Mouse (Mus musculus) telencephalon, adult 2 months (tissue): ENCODE measurements around the gene Ikzf2.

ENCODE experiments used
- DNase-seq: peaks from one replicate; pipeline ENCODE4 v3.0.0-alpha.2; 2011; ENCODE audit warnings: low read depth, low spot score

The Ikzf2 gene

DNA sequence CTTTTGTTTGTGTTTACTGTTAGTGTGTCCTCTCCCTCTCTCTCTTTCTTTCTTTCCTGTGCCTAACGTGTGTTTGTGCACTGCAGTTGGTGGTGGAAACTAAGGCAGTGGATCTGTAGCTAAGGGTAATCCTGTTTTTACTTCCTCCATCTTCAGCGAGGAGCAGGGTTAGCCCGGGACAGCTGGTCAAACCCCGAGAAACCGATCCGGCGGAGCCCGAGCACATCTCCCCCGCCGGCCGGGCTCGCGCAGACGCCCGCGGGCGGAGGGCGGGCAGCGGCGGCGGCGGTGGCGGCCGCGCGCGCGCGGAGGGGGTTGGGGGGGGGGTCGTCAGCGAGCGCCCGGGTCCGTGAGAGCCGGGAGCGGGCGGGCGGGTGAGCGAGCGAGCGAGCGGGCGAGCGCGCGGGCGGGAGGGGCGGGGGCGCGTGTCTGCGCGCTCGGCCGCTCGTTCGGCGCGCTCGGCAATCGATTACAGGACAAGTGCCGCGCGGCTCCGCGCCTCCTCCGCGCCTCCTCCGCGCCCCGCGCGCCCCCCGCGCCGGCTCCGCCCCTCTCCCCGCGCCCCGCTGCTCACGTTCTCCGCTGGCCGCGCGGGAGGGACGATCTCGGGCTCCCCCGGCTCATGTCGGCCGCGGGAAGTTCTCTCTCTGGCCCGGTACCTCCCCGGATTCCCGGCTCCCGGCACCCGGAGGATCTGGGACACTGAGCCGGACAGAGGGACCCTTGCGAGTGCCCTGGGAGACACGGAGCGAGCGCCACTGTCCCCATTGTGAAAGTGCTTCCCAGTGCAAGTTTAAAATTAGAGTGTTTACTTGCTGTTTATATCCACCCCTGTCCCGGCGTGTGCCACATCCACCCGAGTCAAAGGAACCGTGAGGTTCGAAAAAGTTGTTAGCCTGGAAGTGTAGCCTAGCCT lies at the start of gene Ikzf2:
Gene Ikzf2, minus strand, starts transcription at position 170 of the 916 bp plus-strand sequence.
- DNase-seq = peak; percentile 59

DNA sequence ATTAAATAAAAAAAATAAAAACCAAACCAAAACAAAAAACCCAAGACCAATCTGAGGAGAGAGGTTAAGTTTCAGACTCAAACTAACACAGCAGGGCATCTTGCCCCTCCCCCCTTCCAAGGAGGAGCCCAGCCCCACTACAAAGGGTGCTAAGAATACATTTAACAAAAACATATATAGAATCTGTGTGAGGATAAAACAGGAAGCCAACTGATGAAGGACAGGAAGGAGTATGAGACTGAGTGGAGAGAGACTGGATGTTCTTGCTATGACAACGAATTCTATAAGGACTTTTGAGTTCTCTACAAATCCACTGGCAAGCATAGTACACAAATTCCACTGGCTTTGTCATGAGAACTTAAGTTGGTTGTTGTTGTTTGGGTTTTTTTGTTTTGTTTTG lies 42.7 kb upstream of the Ikzf2 start:
- no peak for DNase-seq

DNA sequence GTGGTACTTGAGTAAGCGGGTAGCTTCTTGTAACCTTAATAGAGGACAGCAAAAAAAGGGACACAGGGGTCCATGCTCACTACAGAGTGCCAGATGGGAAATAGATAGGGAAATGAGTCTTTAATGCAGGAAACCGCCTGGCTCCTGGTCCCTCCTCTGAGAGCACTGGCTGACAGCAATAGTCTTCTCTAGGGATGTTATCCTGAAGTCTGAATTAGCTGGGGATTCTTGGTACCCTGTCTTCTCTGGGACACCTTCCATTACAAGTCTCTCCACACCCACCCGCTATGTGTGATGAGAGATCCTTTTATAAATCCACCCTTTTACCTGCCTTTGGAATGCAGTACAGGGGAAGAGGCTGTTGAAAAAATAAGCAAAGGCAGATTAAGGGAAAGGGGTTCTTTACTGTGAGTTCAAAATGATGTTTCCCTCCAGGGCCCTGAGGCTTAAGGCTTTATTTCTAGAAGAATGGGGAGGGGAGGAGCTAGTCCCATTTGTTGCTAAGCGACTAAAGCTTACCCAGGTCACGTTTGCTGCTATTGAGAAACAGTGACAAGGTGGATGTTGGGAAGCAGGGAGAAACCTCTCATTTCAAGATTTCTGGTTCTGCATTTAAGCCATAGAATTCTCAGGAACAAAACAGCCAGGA lies 42.1 kb upstream of the Ikzf2 start:
- DNase-seq = no peak

DNA sequence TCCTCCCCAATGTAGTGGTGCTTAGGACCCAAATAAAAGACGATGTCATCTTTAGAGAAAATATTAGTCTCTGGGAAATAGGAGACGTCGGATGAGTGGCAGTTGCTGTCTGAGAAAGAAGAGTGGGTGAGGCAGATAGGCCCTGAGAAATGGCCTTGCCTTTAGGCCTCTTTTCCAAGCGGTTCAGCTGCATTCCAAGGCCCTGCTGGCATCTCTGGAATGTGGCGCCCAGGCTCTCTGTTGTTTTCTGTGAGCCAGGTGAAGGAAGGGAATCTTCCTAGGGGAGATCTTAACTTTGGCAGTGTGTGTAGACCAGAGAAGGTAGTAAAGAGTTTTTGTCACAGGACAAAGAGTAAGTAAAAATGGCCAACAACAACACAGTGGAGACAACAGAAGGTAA lies 40.9 kb upstream of the Ikzf2 start:
- no peak for DNase-seq

DNA sequence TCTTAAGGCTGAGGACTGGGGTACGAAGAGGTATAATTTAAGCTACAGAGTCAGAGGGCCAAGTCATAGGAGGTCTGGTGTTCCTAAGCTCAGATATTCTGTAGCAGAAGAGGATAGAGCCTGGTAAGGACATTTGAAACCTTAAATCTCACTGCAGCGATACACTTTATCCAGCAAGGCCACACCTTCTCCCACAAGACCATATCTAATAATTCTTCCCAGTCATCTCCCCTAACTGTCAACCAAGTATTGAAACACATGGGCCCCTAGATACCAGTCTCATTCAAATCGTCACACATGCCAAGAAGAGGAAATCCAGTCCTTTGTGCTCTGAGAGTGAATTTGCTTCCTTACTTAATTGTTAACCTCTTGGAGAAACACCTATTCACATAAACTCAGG lies 30.1 kb upstream of the Ikzf2 start:
- no peak for DNase-seq

DNA sequence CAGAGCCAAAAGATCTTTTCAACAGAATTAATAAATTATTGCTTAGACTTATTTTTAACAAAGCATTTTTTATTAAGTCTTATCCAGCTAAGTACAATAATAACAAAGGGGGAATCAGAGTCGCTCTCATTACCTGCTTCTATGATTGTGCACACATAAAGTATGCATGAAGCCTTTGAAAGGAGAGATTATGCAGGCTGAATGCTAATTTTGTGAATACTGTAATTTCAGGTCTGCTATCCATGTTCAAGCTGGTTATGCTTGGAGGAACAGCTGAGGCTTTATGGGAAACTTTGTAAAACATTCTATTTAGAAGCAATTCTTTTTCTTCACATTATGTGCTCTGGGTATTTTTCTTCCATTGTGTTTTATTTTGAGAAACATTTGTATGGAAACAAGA lies 21.5 kb upstream of the Ikzf2 start:
- no peak for DNase-seq

DNA sequence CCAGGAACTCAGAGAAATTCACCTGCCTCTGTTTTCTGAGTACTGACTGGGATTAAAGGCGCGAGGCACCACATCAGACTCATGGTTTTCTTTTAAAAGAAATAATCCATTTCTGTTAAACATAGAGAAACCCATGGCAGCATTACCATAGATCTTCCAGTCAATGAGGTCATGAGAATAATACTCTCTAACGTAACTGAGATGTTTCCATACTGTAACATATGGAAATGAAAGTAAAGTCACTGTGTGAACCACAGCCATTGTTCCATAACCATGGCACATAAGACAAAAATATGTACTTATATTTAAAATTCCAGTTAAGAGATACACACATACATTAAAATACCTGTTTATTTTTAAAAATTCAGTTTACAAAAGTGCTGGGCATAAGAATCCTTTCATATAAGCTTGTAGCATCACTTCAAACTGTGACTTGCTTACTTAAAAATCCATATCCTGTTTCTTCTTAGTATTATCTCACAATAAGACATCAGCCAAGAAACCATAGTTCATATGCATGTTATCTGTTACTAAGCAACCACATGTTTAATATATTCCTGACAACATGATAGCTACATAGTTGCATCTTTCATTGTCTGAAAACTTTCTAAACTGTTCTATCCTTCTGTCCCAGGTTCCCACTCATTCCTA lies 16.6 kb upstream of the Ikzf2 start:
- DNase-seq = no peak

DNA sequence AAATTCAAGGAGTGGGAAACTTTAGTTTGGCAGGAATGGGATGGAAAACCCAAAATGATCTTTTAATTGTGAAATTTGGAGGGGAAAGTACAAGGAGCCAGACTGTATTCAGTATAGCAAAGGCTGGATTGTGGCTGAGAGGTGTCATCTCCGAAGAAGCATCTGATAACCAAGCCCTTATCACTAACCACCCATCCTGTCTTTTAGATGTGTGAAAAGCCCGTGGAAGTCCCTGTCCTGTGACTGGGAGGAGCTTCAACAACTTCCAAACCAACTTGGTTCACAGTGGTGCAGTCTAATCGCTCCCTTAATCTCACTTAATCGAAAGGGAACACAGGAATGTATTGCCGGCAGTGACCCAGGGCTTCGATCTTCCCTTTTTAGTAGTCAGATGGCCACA lies 4.9 kb upstream of the Ikzf2 start:
- no peak for DNase-seq

DNA sequence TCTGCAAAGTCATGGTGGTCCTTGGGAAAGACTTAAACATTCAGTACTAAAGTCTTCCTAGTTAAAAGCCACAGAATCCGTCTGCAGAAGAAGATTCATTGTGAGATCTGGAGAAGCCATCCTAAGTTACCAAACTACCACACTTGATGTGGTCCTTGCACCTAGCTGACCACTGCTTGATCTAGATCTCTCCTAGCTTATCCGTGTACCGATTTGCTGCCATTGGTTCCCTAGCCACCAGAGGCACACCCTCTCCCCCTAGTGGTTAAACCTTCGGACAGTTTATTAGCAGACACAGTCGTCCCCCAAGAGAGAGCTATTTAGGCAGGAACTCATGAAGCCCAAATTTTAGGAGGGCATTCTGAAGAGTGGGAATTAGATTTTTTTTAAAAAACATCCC lies 1.9 kb upstream of the Ikzf2 start:
- DNase-seq = peak; percentile 32

DNA sequence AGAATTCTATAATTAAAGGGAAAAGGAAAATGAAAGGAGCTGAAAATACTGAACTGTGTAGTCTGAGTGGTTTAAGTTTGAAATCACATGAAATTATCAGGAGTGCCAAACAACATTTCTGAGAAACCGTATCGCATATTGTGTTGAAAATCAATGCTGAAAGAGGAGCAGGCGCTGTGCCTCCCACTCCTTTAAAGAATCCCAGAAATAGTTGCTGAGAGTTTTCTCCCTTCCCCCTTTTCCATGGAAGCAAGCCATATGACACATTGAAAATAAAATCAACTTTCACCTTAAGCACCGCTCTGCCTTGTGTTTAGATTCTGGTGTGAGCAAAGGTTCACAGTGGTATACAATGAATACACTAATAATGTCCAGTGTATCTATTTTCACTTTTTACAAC lies 1.1 kb upstream of the Ikzf2 start:
- DNase-seq = no peak

DNA sequence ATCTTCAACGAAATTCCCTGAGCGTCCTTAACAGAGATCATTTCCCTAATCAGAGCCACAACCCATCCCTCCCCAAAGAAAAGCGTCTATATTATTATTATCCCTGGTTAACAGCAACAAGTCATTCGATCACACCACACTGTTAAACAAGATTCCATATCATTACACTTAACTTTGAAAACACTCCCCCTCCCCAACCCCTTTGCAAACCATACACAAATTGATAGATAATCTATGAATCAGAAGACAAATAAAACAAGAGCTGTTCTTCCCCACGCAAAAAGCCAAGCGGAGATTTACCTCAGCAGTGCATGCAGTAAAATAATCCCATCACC lies 337 bp downstream of the Ikzf2 start:
- no peak for DNase-seq

DNA sequence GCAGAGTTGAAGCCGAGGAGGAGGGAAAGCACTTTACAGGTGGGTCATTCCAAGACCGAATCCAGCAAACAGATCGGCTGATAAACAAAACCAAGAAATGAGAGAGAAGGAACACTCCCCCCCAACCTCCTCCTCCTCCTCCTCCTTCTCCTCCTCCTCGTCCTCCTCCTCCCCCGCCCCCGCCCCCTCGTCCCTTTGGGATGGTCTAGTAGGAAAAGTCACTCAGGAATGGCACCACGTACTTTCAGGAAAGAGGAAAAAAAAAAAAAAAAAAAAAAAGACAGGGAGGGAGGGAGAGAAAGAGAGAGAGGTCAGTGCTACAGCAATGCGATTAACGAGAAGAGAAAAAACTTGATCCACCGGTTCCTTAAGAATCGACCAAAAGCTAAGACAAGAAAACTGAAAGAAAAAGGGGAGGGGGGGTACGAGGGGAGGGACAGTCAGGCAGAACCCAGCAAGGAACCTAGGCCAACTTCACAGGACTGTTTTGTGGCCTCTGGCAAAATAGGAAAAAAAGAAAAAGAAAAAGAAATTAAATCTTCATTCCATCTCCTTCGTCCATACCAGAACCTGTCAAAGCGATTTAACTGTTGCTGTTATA lies 1.1 kb downstream of the Ikzf2 start:
- DNase-seq = no peak

DNA sequence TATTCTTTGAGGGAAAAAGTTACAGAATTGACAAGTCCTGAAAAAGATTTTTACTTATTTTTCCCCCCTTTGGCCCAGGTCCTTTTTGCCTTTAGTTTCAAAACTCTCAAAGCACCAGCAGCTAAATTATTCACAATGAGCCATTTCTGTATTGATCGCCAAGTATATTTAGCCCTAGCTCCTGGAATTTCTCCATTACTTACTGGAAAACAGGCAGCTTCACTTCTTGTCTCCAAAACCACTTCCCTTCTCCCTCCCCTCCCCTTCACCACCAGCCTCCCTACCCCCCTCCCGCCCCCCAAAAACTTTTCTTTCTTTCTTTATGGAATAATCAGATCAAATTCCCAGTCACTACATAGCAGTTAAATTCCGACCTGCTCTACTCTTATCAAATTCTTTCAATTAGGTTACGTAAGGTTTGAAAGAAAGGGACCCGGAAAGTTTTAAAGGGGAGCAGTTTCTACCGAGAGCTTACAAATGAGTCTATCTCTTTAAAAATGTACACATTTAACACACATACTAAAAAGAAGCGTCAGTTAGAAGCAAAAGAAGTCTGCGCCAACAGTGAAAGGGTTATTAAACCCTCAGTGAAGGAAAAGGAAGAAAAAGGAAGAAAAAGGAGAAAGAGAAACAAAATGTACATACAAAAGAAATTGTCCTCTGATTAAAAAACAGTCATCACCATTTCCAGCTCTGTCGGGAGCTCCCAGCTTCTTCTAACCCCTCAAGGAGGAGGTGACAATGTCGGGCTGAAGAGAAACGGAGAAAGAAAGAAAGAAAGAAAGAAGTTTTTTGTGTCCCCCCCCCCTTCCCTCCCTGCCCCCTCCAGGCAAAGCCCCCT lies 1.8 kb downstream of the Ikzf2 start:
- no peak for DNase-seq

DNA sequence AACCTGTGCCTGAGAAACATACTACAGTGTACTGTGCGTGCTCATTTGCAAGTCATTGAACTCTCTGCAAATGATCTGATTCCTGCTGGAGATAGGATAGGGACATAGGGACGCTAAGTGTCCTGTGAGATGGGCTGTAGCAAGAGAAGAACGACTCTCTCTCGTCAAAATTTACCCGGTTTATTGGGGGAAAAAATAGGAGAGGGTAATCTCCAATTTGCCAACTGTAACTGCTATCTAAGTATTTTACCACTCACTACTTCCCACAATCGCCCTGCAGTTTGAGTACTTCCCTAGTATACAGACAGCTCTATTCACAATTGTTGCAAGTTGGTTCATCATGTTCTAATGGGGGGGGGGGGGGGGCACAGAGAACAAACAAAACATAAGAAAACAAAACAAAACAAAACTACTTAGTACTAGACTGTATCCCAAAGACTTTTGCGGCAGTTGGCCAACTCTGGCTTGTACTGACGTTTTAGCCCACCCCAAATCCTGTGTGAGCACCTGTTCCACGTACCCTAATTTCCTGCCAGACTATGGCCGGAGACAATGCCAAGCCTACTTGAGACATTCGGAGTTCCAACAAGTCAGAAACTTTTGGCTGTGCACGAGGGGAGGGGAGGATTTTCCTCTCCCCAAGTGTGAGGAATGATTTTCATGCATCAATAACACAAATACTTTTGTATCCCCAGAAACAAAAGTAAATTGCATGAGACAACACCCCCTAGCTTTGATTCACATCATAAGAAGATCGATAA lies 2.6 kb downstream of the Ikzf2 start:
- no peak for DNase-seq

DNA sequence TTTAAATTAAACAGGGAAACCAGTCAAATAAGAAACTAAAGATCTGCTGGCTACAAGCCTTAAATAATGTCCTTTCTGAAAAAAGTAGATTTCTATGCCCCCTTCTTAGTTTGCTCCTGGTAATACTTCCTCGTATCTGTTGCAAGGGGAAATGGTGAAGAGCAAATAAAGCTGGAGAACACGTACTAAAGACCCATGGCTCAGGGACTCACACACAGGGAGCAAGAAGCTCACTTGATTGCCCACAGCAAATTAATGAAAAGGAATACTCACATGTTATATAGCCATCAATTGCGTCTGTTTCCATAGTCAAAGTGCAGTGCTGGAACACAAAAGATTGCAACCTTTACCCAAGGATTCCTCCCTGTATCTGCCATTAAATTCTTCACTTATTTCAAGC lies 3.2 kb downstream of the Ikzf2 start:
- no peak for DNase-seq

DNA sequence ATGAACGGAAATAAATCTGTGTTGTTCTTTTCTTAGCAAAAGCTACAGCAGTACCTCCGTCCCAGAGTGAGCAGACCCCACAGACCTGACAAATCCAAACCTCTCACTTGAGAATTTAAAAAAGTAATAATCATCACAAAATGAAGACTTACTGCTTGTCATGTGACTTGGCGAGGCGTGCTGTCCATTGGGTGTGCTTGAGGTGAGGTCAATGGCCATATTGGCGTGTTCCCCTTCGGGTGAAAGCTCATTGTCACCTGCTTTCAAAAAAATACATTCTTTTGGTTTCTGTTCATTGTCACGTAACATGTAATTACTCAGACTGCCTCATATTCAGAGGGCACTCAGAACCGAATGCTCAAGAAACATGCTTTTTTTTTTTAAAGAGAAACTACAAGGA lies 4.0 kb downstream of the Ikzf2 start:
- DNase-seq = no peak

DNA sequence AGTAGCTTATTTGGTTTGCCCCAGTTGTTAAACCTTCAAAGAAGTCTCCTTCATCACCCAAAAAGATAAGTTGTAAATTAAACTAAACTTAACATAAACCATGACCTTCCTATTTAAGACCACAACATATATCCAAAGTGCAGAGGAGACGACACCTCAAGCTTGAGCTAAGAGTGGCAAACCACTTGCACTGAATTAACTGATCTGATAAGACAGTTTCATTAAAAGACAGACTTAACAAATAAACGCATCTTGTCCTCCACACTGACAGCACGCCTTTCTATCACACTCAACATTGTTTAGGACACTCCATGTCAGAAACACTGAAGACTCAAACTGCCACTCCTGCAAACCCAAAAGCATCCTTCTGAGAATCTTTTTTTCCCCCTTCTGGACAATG lies 4.8 kb downstream of the Ikzf2 start:
- DNase-seq = no peak

DNA sequence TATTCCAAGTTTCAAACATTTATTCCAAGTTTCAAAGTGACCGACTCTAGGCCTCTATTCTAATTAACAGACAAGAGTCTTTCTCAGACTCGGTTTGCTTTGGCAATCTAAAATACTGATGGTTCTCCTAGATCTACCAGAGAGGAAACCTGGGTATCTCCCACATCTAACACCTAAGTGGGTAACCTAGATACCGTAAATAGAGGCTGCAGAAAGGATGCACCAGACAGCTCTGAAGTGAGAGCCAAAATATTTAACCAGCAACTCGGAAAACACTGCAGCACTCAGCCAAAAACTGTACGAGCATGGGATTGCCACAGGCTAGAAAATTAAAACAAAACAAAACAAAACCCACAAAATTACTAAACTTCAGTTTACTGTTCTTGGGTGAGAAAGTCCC lies 6.0 kb downstream of the Ikzf2 start:
- DNase-seq = no peak

DNA sequence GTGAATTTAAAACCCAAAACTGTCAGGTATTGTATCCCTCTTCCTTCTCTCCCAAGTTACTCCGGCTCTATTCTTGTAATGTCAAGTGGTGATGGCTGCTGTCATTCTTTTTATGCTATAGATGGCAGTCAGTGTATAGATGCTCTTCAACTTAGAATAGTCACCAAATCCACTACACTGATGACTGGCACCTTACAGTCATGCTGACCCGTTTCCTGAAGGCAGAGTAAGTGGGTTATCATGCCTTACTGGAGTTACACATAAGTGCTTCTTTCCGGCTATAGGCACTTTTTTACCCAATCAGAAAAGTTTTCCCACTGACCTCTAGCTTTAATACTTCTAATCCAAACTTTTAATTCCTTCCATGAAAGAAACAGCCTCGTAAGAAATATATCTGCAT lies 6.5 kb downstream of the Ikzf2 start:
- DNase-seq = no peak

DNA sequence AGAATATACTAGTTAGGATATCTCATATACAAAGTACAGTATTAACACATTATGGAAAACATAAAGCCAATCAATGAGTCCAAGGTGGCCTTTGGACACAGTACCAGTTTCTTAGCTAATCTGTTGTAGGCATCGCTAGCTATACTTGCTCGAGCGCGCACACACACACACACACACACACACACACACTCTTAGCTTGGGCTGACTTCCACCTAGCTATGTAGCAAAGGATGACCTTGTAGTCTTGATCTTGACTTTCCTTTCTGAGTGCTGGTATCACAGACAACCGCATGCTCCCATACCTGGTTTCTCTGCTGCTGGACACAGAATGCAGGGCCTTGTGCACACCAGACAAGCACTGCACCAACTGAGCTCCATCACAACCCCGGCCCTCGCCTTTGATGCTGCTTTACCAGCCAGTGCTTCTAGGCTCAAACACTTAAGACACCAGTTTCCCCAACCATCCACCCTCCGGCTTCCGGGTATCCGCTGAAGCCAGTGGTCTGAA lies 17.1 kb downstream of the Ikzf2 start:
- DNase-seq = no peak

DNA sequence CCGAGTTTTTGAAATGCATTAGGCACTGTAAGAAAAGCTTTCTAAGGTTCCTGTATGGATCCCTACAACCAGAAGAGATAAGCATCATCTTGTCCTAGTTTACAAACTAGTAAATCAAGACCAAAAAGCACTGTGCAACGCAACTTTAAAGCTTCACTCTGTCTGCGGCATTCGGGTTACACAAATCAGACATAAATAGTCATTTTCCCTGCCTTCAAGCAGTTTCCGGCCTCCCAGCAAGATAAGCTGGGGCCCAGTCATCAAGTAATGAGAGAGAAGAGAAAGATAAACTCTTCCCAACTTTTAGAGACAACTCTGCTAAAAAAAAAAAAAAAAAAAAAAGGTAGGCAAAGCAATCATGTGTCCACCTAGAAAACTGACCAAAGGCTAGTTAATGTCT lies 19.6 kb downstream of the Ikzf2 start:
- DNase-seq = no peak
